Mouse (Mus musculus): ENCODE data around the gene Igdcc3.
A peak's percentile ranks its signal among the peaks of the same experiment; 100 is the strongest.

Igdcc3 gene

DNA sequence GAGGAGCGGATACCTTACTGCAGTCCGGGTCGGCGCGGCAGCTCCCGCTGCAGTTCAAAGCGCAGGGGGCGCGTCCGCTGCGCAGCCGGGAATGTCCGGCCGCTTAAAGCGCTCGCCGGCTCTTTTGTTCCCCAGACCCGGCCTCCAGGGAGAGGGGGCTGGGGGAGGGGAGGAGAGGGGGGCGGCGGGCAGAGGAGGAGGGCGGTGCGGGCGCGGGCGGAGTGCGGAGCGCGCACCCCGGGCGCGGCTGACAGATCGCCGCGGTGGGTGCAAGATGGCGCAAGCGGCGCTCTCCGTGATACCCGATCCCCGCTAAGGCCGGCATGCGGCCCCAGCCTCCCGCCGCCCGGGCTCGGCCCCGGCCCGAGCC, at the start of gene Igdcc3:
Gene Igdcc3, plus strand, starts transcription at position 254 of the 370 bp plus-strand sequence.
- DNase-seq (ENCODE audit: low read depth): no peak

DNA sequence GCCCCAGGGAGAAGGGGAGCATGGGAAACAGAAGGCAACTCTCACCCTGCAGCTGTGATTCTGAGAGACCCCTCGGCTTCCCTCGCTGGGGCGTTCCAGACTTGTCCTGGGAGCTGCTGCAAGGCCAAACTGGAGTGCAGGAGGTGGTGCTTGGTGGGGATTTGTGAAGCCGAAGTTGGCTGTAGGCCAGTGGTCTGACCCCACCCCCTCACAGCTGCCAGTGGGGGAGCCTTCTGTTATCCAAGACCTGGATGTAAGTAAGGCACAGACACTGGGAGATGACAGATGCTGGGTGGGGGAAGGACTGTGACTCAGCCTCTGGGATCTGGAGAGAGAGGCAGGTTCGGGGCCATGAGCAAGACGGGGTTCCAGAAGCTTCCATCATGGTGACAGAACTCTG, 46.8 kb upstream of the Igdcc3 start:
- no peak for DNase-seq (ENCODE audit: low read depth)

DNA sequence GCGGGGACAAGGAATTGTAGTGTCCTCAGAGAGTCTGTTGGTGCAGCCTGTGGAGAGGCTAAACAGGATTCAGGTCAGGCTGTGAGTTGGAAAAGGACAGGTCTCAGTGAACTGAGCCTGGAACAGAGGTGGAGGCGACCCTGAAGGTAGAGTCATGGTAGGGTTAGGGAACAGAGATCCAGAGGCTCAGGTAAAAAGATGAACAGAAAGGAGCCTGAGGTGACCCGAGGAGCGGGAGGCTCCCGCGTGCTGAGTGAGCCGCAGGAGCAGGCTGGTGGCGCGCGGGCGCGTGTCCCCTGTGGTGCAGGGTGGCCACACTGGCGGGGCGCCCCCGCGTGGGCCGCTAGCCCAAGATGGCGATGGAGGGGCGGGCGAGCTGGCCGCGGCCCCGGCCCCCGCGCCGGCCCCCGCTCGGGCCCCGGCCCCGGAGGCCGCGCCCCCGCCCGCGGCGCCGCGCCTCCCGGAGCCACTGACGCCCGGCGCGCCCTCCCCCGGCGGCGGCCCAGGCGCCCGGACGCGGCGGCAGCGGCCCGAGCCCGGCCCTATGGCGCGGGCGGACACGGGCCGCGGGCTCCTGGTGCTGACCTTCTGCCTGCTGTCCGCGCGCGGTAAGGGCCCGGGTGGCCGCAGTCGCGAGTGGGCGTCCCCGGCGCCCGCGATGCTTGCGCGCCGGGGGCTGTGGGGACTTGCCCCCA, 39.9 kb upstream of the Igdcc3 start, which contains the start of gene Igdcc4:
Gene Igdcc4, plus strand, starts transcription at position 496 of the 695 bp plus-strand sequence.
- DNase-seq (ENCODE audit: low read depth): no peak

DNA sequence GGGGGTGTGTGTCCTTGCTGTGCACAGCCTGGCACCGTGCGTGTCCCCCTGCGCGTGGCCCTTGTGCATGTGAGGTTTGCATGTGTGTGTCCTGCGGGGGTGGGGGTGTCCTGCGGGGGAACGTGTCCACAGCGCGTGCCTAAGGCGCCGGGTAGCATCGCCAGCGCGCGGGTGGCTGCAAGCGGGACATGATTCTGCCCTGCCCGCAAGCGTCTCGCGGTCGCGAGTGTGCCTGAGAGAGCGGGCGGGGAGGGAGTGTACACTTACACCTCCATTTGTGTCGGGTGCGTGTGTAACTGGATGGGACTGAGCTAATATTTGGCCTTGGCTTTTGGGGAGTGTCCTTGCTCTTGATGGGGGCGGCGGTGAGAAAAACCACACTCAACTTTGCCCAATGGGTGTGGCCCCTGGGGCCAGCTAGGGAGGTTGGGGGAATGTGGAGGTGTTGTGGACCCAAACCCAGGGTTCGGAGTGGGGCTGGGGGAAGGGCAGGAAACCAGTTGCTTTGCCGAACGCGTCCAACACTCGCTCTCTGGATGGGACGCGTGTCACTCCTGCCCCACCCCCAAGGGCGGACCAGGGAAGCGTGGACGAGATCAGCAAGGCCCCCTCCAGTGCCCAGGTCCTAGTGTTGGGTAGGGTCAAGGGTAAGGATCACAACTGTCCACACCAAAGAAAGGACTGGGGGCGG, 39.2 kb upstream of the Igdcc3 start:
- DNase-seq (ENCODE audit: low read depth): no peak

DNA sequence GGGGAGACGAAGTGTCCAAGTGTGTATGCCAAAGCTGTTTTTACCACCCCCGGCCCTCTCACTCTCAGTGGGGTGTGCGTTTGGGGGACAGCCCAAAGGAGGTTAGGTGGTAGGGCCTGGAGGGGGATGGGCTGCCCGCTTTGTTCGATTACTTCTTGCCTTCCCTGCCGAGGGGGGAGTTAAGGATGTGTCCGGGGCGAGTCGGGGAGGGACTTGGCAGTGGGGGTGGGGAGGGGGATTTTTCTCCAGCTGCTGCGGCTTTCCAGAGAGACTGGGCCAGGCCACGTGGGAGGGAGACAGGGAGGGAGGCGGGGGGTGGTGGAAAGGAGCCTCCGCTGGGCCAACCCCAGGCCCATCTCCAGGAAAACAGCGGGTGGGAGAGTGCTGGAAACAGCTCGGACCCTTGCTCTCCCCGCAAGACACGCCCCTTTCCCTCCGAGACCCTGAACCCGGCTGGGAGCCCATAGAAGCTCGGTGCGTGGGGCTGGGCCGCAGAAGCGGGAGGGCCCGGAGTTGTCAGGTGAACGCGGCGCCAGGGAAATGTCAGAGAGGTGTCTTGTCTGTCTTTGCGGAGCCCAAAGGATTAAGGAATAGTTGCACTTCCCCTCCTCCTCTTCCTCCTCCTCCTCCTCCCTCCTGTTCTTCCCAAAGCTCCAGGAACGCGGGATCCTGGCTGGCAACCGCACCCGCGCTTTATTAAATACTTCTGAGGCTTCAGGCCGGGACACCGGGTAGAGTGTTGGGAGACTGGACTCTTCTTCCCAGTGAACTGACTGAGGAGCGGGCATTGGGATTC, 38.4 kb upstream of the Igdcc3 start:
- no peak for DNase-seq (ENCODE audit: low read depth)

DNA sequence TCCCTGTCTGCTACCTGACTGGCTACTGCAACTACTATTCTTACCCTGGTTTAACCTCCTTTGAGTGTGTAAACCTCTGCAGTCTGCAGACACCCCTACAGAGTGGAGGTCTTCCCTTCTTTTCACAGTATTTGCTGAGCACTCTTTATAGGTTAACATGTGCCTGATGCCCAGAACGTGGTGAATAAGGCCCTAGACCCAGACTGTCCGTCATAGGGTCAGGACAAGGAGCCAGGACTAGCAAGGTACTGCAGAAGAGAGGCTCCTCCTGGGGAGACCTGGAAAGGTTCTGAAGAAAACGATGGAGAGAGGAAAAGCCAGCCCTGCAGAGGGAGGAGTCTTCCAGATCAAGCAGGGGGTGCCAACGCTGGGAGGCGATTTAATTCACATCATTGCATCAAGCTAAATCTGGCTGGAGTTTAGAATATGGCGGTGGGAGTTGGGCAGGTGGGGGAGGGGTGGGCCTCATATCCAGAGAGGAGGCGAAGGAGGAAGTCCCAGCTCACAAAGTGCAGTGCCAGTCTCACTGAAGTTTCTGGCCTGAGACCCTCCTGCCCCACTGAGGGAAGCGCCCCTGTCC, 37.7 kb upstream of the Igdcc3 start:
- no peak for DNase-seq (ENCODE audit: low read depth)

DNA sequence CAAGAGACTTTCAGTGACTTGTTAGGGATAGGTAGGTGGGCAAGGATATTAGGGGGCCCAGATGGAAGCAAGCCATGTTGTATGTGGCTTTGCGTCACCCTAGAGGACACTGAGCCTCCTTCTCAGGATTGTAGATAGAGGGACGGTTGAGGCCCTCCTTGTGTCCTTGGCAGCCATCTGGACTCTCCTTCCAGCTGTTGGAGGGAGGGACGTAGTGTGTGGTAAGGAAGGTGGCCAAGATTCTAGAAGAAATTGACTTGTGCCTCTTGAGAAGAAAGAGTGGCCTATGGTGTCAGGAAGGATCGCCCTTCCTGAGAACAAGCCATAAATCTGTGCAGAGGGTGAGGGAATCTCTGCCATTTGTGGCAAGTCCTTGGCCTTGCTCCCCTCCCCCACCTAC, 34.2 kb upstream of the Igdcc3 start:
- DNase-seq (ENCODE audit: low read depth): no peak

DNA sequence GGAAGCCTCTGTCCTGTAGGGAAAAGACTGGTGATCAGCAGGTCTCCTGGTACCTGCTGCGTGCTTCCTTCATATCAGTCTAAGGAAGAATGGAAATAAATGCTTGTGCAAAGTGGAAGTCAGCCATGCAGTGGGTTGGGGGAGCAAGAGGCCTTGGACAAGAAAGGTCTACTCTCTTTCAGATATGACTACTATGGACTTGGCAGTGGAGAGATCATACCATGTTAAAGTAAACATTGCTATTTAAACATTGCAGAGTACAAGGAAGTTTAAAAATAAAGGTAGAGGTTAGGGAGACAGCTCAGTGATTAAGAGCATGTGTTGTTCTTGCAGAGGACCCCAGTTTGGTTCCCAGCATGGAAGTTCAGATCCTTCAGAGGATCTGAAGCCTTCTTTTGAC, 33.1 kb upstream of the Igdcc3 start:
- no peak for DNase-seq (ENCODE audit: low read depth)

DNA sequence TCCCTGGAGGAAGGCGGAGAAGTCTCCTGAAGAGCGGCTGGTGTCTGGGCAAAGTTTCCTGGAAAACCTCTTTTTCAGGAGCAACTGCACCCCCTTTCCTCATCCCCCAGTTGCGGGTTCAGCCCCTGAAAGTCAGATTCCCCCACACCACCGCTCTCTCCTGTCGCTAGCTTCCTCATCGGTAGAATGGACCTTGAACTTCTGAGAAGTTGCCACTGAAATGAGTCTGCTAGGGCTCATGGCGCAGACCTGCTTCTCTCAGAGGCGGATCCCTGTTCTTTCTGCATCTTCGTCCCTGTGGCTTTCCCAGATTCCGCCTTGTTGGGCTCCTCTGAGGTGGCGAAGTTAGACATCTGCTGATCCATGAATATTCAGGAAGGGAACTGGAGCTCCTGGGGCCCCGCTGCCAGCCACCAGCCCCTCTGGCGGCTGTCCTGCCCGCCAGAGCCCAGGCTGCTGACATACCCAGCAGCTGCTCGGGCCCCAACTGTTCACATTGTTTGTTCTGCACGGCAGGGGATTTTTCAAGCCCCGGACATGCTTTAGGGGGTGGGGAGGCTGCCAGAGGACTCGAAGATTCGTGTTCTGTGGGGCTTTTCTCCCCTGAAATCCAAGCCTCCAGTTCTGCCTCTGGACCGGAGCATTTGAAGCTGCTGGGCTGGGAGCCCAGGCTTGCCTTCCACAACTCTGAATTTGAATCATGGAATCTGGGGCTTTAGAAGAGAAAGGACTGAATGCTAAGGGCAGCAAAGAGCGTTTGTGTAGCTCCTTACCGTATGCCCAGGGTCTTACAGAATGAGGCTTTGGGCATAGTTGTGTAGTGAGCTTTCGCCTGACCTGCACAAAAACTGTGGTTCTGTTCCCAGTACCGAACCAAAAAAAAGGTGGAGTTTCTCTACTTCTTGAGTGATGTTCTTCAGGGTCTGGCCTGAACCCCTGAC, 31.6 kb upstream of the Igdcc3 start:
- peak; percentile 36 for DNase-seq (ENCODE audit: low read depth)

DNA sequence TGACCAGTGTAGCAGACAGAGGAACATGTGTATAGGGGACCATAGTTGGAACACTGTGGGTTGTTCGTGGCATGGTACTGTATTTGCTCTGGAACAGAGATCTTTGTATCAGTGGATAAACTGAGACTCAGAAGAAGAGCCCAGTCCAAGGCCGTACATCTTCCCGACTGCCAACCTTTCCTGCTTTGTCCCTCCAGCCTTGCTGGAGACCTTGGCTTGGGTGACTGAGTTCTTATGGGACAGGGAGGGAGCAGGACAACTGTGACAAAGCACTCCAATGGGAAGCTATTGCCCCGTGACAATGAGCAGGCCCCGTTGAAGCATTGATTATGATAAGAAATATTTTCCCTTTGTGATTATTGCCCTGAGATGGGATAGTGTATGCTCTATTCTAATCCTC, 29.3 kb upstream of the Igdcc3 start:
- DNase-seq (ENCODE audit: low read depth): no peak

DNA sequence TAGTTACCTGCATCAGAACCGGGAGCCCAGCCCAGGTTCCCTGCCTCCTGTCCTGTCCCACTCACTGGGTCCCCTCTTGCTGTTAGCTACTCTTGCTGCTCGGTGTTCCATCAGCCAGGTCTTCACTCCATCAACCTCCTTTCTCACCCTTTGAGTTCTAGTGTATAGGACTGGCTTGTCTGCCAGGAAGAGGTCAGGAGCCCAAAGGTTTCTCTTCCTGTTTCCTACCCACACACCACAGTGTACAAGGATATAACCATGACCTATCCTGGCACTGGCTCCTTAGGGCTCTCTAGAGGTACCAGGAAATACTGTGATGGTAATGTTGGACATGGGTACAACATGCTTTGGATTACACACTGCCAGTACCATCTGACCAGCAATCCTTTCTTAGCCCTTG, 27.3 kb upstream of the Igdcc3 start:
- no peak for DNase-seq (ENCODE audit: low read depth)

DNA sequence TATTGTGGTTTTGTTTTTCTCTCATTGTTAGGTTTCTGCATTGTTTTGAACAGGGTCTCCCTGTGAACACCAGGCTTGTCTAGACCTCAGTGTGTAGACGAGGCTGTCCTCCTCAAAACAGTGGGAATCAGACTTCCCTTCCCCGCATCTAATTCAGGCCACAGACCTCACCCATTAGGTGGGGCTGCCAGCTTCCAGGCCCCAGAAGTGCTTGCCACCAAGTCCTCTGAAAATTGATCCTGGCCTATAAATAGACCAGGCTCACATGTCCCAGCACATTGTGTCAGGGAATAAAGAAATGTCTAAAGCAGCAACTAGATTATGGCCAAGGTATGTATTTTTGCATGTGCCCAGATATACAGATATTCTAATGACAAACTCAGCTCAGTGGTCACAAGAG, 25.1 kb upstream of the Igdcc3 start:
- no peak for DNase-seq (ENCODE audit: low read depth)

DNA sequence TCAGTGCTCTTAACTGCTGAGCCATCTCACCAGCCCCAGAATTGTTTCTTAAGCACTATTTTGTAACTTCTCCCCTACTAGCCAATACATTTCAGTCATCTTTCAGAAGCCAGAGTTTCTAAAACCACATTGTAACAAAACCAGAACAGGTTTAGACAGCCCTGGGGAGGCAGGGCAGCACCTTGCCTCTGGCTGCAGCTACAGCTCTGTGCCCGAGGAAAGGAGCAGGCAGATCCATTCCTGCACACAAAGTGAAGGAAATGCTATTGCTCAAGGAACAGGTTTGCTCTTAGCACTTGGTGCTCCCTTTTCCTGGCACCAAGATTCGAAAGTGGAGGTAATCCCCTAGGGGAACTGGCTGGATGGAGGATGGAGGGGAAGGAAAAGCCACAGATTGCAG, 23.5 kb upstream of the Igdcc3 start:
- DNase-seq (ENCODE audit: low read depth): no peak

DNA sequence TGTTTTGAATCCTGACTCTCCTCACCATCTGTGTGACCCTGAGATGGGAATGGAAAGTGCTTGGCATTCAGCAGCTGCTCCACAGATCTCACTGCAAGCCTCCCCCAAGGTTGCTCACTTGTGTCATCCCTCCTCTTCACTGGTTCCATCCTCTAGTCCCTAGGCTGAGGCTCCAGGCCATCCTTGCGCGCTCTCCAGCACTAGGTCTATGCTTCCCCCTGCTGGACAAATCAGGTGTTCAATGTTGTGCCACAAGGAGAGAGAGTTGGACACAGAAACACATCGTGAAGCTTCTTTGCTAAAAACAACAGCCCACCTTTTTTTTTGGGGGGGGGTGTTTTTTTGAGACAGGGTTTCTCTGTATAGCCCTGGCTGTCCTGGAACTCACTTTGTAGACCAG, 20.1 kb upstream of the Igdcc3 start:
- peak; percentile 39 for DNase-seq (ENCODE audit: low read depth)

DNA sequence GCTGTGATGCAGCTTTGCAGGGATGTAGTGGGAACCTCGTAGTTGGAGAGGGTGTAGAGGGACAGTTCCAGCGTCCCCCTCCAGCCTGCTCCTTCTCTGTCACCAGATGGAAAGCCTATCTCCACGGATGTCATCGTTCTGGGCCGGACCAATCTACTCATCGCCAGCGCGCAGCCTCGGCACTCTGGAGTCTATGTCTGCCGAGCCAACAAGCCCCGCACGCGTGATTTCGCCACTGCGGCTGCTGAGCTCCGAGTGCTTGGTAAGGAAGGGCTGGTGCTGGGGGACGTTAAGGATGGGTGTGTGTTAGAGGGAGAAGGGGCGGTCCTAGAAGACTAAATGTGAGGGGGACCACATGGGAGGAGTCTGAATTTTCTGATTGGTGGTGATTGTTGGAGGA, 18.4 kb upstream of the Igdcc3 start:
- DNase-seq (ENCODE audit: low read depth): no peak

DNA sequence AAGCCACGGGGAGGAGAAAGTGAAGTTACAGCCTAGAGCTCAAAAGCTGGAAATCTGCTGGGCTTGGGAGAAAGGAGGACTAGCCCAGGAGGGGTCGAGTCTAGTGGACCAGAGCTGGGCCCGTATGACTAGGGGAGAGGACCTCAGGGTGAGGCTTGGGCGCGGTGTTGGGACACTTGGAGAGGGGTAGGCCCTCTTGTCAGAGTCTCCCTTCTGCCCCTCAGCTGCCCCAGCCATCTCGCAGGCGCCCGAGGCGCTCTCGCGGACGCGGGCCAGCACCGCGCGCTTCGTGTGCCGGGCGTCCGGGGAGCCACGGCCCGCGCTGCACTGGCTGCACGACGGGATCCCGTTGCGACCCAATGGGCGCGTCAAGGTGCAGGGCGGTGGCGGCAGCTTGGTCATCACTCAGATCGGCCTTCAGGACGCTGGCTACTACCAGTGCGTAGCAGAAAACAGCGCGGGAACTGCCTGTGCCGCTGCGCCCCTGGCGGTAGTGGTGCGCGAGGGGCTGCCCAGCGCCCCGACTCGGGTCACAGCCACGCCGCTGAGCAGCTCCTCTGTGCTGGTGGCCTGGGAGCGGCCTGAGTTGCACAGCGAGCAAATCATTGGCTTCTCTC, 17.3 kb upstream of the Igdcc3 start:
- no peak for DNase-seq (ENCODE audit: low read depth)

DNA sequence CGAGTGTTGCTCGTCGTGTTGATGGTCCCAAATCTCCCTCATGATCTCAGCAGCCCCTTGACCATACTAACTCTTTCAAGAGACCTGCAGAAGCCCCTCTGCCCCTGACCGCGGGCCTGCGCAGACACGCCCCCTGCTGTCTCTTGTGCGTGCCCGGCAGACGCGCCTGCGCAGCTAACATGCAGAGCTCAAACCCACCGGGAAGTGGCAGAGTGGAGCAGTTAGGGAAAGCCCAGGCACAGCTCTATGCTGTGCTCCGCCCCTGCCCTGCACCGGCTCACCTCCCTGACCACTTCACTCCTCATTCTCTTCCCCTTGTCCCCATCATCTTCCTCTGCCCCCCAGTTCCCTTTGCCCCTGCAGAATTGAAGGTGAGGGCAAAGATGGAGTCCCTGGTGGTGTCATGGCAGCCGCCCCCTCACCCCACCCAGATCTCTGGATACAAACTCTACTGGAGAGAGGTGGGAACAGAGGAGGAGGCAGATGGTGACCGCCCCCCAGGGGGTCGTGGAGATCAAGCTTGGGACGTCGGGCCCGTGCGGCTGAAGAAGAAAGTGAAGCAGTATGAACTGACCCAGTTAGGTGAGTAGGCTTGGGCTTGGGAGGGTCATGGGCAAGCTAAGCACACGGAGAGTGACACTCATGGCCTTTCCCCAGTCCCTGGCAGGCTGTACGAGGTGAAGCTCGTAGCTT, 12.7 kb upstream of the Igdcc3 start:
- DNase-seq (ENCODE audit: low read depth): no peak

DNA sequence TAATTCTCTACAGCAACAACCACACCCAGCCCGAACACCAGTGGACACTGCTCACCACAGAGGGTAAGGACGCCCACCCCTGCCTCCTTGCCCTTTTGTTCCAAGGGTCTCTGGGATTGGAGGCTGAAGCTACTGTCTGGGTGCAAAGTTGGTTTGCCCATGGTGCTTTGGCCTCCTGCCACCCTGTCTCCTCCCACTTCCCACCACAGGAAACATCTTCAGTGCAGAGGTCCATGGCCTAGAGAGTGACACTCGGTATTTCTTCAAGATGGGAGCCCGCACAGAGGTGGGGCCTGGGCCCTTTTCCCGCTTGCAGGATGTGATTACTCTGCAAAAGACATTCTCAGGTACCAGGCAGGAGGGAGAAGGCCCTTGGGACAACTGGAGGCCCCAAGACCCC, 9.3 kb upstream of the Igdcc3 start:
- DNase-seq (ENCODE audit: low read depth): no peak

DNA sequence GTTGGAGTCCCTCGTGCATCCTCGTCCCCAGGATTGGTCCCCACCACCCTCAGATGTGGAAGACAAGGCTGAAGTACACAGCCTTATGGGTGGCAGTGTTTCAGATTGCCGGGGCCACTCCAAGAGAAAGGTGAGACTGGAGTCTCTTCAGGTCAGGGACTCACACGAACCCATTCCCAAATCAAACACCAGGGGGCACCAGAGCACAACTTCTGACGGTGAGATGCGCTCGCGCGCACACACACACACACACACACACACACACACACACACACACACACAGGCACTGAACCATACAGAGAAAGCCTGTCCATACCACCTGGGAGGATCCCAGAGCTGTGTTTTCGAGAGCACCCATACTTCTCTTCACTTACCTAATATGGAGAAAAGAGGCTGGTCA, 7.2 kb upstream of the Igdcc3 start:
- DNase-seq (ENCODE audit: low read depth): no peak

DNA sequence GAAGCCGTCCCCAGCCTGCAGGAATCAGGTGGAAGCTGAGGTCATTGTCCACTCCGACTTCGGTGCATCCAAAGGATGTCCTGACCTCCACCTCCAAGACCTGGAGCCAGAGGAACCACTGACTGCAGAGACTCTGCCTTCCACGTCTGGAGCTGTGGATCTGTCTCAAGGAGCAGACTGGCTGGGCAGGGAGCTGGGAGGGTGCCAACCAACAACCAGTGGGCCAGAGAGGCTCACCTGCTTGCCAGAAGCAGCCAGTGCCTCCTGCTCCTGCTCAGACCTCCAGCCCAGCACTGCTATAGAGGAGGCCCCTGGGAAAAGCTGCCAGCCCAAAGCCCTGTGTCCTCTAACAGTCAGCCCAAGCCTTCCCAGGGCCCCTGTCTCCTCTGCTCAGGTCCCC, 5.9 kb upstream of the Igdcc3 start:
- no peak for DNase-seq (ENCODE audit: low read depth)

DNA sequence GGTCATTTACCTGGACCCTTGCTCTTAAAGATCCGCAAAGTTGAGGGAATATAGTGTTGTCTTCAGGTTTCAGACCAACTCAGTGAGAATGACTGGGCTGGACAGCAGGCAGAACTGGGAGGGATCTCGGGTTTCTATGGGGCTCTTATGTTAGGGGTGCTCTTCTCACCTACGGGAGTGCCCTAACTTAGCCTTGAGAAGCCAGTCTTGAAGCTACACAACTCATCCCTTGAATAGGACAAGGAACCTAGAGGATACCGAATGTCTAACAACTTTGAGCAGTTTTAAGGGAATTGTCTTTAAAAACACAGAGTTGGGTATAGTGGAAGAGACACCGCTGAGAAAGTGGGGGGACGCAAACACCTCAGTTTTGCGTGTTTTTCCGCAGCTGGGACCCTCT, 498 bp upstream of the Igdcc3 start:
- no peak for DNase-seq (ENCODE audit: low read depth)

All from fibroblast of lung, adult 2 months (primary cell).